Mouse (Mus musculus) bone marrow, adult 2 months (tissue): ENCODE results near the gene Psmb4.
"Not testable (repeated sequence)": the region's sequence is repeated elsewhere in the genome, so short reads cannot be mapped to it uniquely, and the experiment has no call there.

Experiments
- CTCF ChIP-seq: fragments of 200-500 bp; IDR thresholded peaks from 2 replicates; pipeline ENCODE4 v1.5.1; 2011; ENCODE audit warnings: low read length, control low read depth; ENCODE audit not compliant: control insufficient read depth, insufficient read depth
- POLR2A ChIP-seq: fragments of 200-500 bp; IDR thresholded peaks from 2 replicates; pipeline ENCODE4 v1.6.1; 2011; ENCODE audit warnings: low read depth, mild to moderate bottlenecking, control low read depth, low read length, borderline replicate concordance; ENCODE audit not compliant: control insufficient read depth

GRCm38 (mm10) chr3:94926301-94926736, 39.6 kb upstream of the Psmb4 start:
- not testable (repeated sequence) for TF ChIP-seq CTCF, POLR2A
